Mouse (Mus musculus): ENCODE results near the gene Aebp2. TPM values are rescaled to one million over a fixed set of nuclear protein-coding genes. Genes with fewer than 3 reads are reported as not detected.
"Not testable (repeated sequence)": the region's sequence is repeated elsewhere in the genome, so short reads cannot be mapped to it uniquely, and the experiment has no call there.

Gene Aebp2
- polyA plus RNA-seq, 1 experiment from 2014 or later: 15.3 TPM

- ATAC-seq (ENCODE audit: insufficient number of reproducible peaks, insufficient read depth, low FRiP score, low TSS enrichment, low read depth): no peak
- Histone ChIP-seq H3K4me3 (no peak overlapping the region), H3K27me3 (no peaks in the 10 kb centered on the region), H3K36me3 (peaks cover 22% of the 10 kb centered on the region), H3K9ac (no peak overlapping the region), H3K4me1 (peaks cover 15% of the 10 kb centered on the region), H3K4me2 (no peak overlapping the region), H3K27ac (no peak overlapping the region), H3K9me3 (no peaks in the 10 kb centered on the region)
- 90% methylated on average over 3 of the region's 3 CpGs for WGBS
Observed at GRCm38 (mm10) chr6:140657920-140658522, 35.6 kb downstream of the Aebp2 start.

- 0 out of 2 replicates have a peak, but pooled peaks cover 3% of the 10 kb centered on the region for H3K36me3 ChIP-seq
- no peak overlapping the region for H3K27ac ChIP-seq
- H3K9me3 ChIP-seq: no peaks in the 10 kb centered on the region
- no peaks in the 10 kb centered on the region for H3K27me3 ChIP-seq
- 85% methylated on average over 10 of the region's 10 CpGs for WGBS
- H3K4me3 ChIP-seq: no peak overlapping the region
- no peak overlapping the region for H3K9ac ChIP-seq
- H3K4me1 ChIP-seq: peaks cover 15% of the 10 kb centered on the region
- H3K4me2 ChIP-seq: no peak overlapping the region
- ATAC-seq (ENCODE audit: insufficient number of reproducible peaks, insufficient read depth, low FRiP score, low TSS enrichment, low read depth): no peak
Observed at GRCm38 (mm10) chr6:140661111-140661510, 38.6 kb downstream of the Aebp2 start.

- 76% methylated on average over 7 of the region's 7 CpGs for WGBS
- Histone ChIP-seq H3K36me3 (0 out of 2 replicates have a peak, but pooled peaks cover 3% of the 10 kb centered on the region), H3K9me3 (no peaks in the 10 kb centered on the region), H3K27me3 (no peaks in the 10 kb centered on the region), H3K27ac (no peak overlapping the region), H3K4me3 (no peak overlapping the region), H3K4me1 (peaks cover 17% of the 10 kb centered on the region), H3K9ac (no peak overlapping the region), H3K4me2 (no peak overlapping the region)
- no peak for ATAC-seq (ENCODE audit: insufficient number of reproducible peaks, insufficient read depth, low FRiP score, low TSS enrichment, low read depth)
Observed at GRCm38 (mm10) chr6:140661777-140662176, 39.3 kb downstream of the Aebp2 start.

- no peak overlapping the region for H3K27ac ChIP-seq
- 0 out of 2 replicates have a peak, but pooled peaks cover 3% of the 10 kb centered on the region for H3K36me3 ChIP-seq
- peaks cover 19% of the 10 kb centered on the region for H3K4me1 ChIP-seq
- no peaks in the 10 kb centered on the region for H3K9me3 ChIP-seq
- no peak overlapping the region for H3K4me2 ChIP-seq
- 76% methylated on average over 6 of the region's 6 CpGs for WGBS
- ATAC-seq (ENCODE audit: insufficient number of reproducible peaks, insufficient read depth, low FRiP score, low TSS enrichment, low read depth): no peak
- no peak overlapping the region for H3K4me3 ChIP-seq
- no peak overlapping the region for H3K9ac ChIP-seq
- H3K27me3 ChIP-seq: no peaks in the 10 kb centered on the region
Observed at GRCm38 (mm10) chr6:140662290-140662689, 39.8 kb downstream of the Aebp2 start.

GRCm38 (mm10) chr6:140662697-140663096 lies 40.2 kb downstream of the Aebp2 start:
- not testable (repeated sequence) for H3K27me3 ChIP-seq; H3K27ac ChIP-seq; ATAC-seq (ENCODE audit: insufficient number of reproducible peaks, insufficient read depth, low FRiP score, low TSS enrichment, low read depth); H3K9ac ChIP-seq; H3K4me3 ChIP-seq; H3K4me2 ChIP-seq; H3K36me3 ChIP-seq; H3K9me3 ChIP-seq
- 47% methylated on average over 3 of the region's 3 CpGs for WGBS
- H3K4me1 ChIP-seq: peaks cover 23% of the 10 kb centered on the region

- Histone ChIP-seq H3K27me3 (no peaks in the 10 kb centered on the region), H3K9me3 (no peaks in the 10 kb centered on the region), H3K36me3 (0 out of 2 replicates have a peak, but pooled peaks cover 3% of the 10 kb centered on the region), H3K4me3 (no peak overlapping the region), H3K9ac (no peak overlapping the region), H3K4me1 (peaks cover 24% of the 10 kb centered on the region), H3K4me2 (no peak overlapping the region), H3K27ac (no peak overlapping the region)
- ATAC-seq (ENCODE audit: insufficient number of reproducible peaks, insufficient read depth, low FRiP score, low TSS enrichment, low read depth): no peak
- WGBS: 80% methylated on average over 5 of the region's 5 CpGs
Observed at GRCm38 (mm10) chr6:140664611-140665010, 42.1 kb downstream of the Aebp2 start.

- Histone ChIP-seq H3K9me3 (no peaks in the 10 kb centered on the region), H3K36me3 (no peaks in the 10 kb centered on the region), H3K27me3 (no peaks in the 10 kb centered on the region), H3K4me1 (peaks cover 24% of the 10 kb centered on the region), H3K4me2 (peak overlapping the region; percentile 27), H3K9ac (no peak overlapping the region), H3K4me3 (no peak overlapping the region), H3K27ac (peak overlapping the region; percentile 17)
- WGBS: 33% methylated on average over 18 of the region's 18 CpGs
- no peak; the same call in 1 of the 2 replicates for ATAC-seq (ENCODE audit: insufficient number of reproducible peaks, insufficient read depth, low FRiP score, low TSS enrichment, low read depth)
Observed at GRCm38 (mm10) chr6:140666486-140667240, 44.2 kb downstream of the Aebp2 start.

- no peaks in the 10 kb centered on the region for H3K27me3 ChIP-seq
- peaks cover 24% of the 10 kb centered on the region for H3K4me1 ChIP-seq
- no peak overlapping the region for H3K4me3 ChIP-seq
- H3K36me3 ChIP-seq: no peaks in the 10 kb centered on the region
- no peak overlapping the region for H3K9ac ChIP-seq
- no peak overlapping the region for H3K27ac ChIP-seq
- 79% methylated on average over 8 of the region's 8 CpGs for WGBS
- no peaks in the 10 kb centered on the region for H3K9me3 ChIP-seq
- ATAC-seq (ENCODE audit: insufficient number of reproducible peaks, insufficient read depth, low FRiP score, low TSS enrichment, low read depth): no peak
- H3K4me2 ChIP-seq: no peak overlapping the region
Observed at GRCm38 (mm10) chr6:140667289-140667906, 44.9 kb downstream of the Aebp2 start.

GRCm38 (mm10) chr6:140674414-140674813 lies 52.0 kb downstream of the Aebp2 start:
- WGBS: 72% methylated on average over 3 of the region's 3 CpGs
- Histone ChIP-seq H3K4me2 (no peak overlapping the region), H3K27me3 (no peaks in the 10 kb centered on the region), H3K27ac (no peak overlapping the region), H3K4me3 (no peak overlapping the region), H3K9ac (no peak overlapping the region), H3K36me3 (no peaks in the 10 kb centered on the region), H3K4me1 (peaks cover 24% of the 10 kb centered on the region), H3K9me3 (no peaks in the 10 kb centered on the region)
- ATAC-seq (ENCODE audit: insufficient number of reproducible peaks, insufficient read depth, low FRiP score, low TSS enrichment, low read depth): no peak

GRCm38 (mm10) chr6:140676094-140676493 lies 53.6 kb downstream of the Aebp2 start:
- no peak overlapping the region for H3K9ac ChIP-seq
- peaks cover 31% of the 10 kb centered on the region for H3K4me1 ChIP-seq
- WGBS: 93% methylated on average over 4 of the region's 4 CpGs
- H3K27ac ChIP-seq: no peak overlapping the region
- no peak for ATAC-seq (ENCODE audit: insufficient number of reproducible peaks, insufficient read depth, low FRiP score, low TSS enrichment, low read depth)
- no peaks in the 10 kb centered on the region for H3K27me3 ChIP-seq
- H3K36me3 ChIP-seq: no peaks in the 10 kb centered on the region
- no peak overlapping the region for H3K4me2 ChIP-seq
- no peaks in the 10 kb centered on the region for H3K9me3 ChIP-seq
- no peak overlapping the region for H3K4me3 ChIP-seq

- peaks cover 32% of the 10 kb centered on the region for H3K4me1 ChIP-seq
- no peak overlapping the region for H3K4me2 ChIP-seq
- H3K27ac ChIP-seq: no peak overlapping the region
- whole genome bisulfite sequencing: 52% methylated on average over 4 of the region's 4 CpGs
- no peaks in the 10 kb centered on the region for H3K27me3 ChIP-seq
- no peak overlapping the region for H3K9ac ChIP-seq
- no peak for ATAC-seq (ENCODE audit: insufficient number of reproducible peaks, insufficient read depth, low FRiP score, low TSS enrichment, low read depth)
- H3K4me3 ChIP-seq: no peak overlapping the region
- no peaks in the 10 kb centered on the region for H3K36me3 ChIP-seq
- no peaks in the 10 kb centered on the region for H3K9me3 ChIP-seq
Observed at GRCm38 (mm10) chr6:140677041-140677440, 54.6 kb downstream of the Aebp2 start.

All from embryonic facial prominence, embryonic 13.5 days (tissue).